Mouse (Mus musculus) cerebellum, adult 2 months (tissue): Measurements from ENCODE around the gene Zfp1.

Experiments
- CTCF ChIP-seq: fragments of 200-500 bp; IDR thresholded peaks from 2 replicates; pipeline ENCODE4 v1.5.1; 2011; ENCODE audit warnings: low read depth, mild to moderate bottlenecking, control low read depth, low read length, moderate library complexity, borderline replicate concordance; ENCODE audit not compliant: insufficient read depth
- POLR2A ChIP-seq: fragments of 200-500 bp; IDR thresholded peaks from 2 replicates; pipeline ENCODE4 v1.6.1; 2011; ENCODE audit warnings: low read length, control low read depth, borderline replicate concordance; ENCODE audit not compliant: insufficient read depth

DNA sequence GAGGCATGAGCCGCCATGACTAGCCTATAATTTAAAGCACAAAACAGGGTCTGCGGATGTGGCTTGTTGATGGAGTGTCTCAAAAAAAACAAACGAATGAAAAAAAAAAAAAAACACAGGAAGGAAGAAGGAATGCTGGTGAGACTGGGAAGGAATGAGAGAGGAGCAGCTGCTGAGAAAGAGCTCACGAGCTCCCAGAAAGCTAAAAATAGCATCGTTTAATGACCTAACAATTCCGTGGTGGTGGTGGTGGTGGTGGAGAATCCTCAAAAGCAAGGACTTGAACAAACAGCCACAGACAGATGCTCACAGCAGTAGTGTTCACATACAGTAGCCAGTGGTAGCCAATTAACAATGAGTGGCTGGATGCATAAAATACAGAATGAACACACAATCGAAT is 52.2 kb downstream of the Zfp1 start:
- no peak for TF ChIP-seq POLR2A
- no peak for TF ChIP-seq CTCF
